Mouse (Mus musculus): ENCODE measurements around the gene Guk1.

Gene Guk1

GRCm38 (mm10) chr11:59202081-59202995 lies 10.3 kb upstream of the Guk1 start, which contains the start of gene Mrpl55:
Gene Mrpl55 (plus strand): TSS chr11:59202486.
- H3K4me1 ChIP-seq (replicated peaks; ENCODE audit: low read depth, low read length) = peaks cover 17% of the 10 kb centered on the region
- H3K9me3 ChIP-seq (ENCODE audit: low read length) = no peaks in the 10 kb centered on the region
- no peak for TF ChIP-seq NANOG (IDR thresholded peaks at IDR 0.05; ENCODE audit: borderline replicate concordance, low read length)
- no peak for TF ChIP-seq POU5F1 (IDR thresholded peaks at IDR 0.05; ENCODE audit: borderline replicate concordance, low read length)
- TF ChIP-seq CTCF (conservative IDR thresholded peaks at IDR 0.05; ENCODE audit: low read length) = no peak
- peaks cover 36% of the 10 kb centered on the region for H3K36me3 ChIP-seq (ENCODE audit: insufficient read depth, low read length)
- H3K4me3 ChIP-seq (replicated peaks; ENCODE audit: low read length) = peak within 1 kb of the TSS; percentile 89
- peaks cover 7% of the 10 kb centered on the region for H3K27me3 ChIP-seq (ENCODE audit: insufficient read depth, low read length)

GRCm38 (mm10) chr11:59201216-59202002 lies 9.4 kb upstream of the Guk1 start:
- H3K4me3 ChIP-seq (replicated peaks; ENCODE audit: low read length) = peak overlapping the region; percentile 89
- H3K4me1 ChIP-seq (replicated peaks; ENCODE audit: low read depth, low read length) = peaks cover 17% of the 10 kb centered on the region
- peaks cover 7% of the 10 kb centered on the region for H3K27me3 ChIP-seq (ENCODE audit: insufficient read depth, low read length)
- peaks cover 27% of the 10 kb centered on the region for H3K36me3 ChIP-seq (ENCODE audit: insufficient read depth, low read length)
- no peaks in the 10 kb centered on the region for H3K9me3 ChIP-seq (ENCODE audit: low read length)
- TF ChIP-seq POU5F1 (IDR thresholded peaks at IDR 0.05; ENCODE audit: borderline replicate concordance, low read length) (no peak), NANOG (IDR thresholded peaks at IDR 0.05; ENCODE audit: borderline replicate concordance, low read length) (no peak), CTCF (conservative IDR thresholded peaks at IDR 0.05; ENCODE audit: low read length) (no peak)

GRCm38 (mm10) chr11:59196230-59196629 lies 4.2 kb upstream of the Guk1 start:
- no peak for TF ChIP-seq NANOG (IDR thresholded peaks at IDR 0.05; ENCODE audit: borderline replicate concordance, low read length)
- peaks cover 14% of the 10 kb centered on the region for H3K4me1 ChIP-seq (replicated peaks; ENCODE audit: low read depth, low read length)
- no peak overlapping the region for H3K4me3 ChIP-seq (replicated peaks; ENCODE audit: low read length)
- H3K9me3 ChIP-seq (ENCODE audit: low read length) = no peaks in the 10 kb centered on the region
- no peaks in the 10 kb centered on the region for H3K36me3 ChIP-seq (ENCODE audit: insufficient read depth, low read length)
- H3K27me3 ChIP-seq (ENCODE audit: insufficient read depth, low read length) = peaks cover 13% of the 10 kb centered on the region

GRCm38 (mm10) chr11:59191231-59192058 lies 567 bp downstream of the Guk1 start:
- Histone ChIP-seq H3K9me3 (ENCODE audit: low read length) (no peaks in the 10 kb centered on the region), H3K4me1 (replicated peaks; ENCODE audit: low read depth, low read length) (peaks cover 51% of the 10 kb centered on the region), H3K27me3 (ENCODE audit: insufficient read depth, low read length) (peaks cover 9% of the 10 kb centered on the region), H3K4me3 (replicated peaks; ENCODE audit: low read length) (peak overlapping the region; percentile 90), H3K36me3 (ENCODE audit: insufficient read depth, low read length) (peaks cover 30% of the 10 kb centered on the region)
- TF ChIP-seq POU5F1 (IDR thresholded peaks at IDR 0.05; ENCODE audit: borderline replicate concordance, low read length) (no peak), NANOG (IDR thresholded peaks at IDR 0.05; ENCODE audit: borderline replicate concordance, low read length) (no peak), CTCF (conservative IDR thresholded peaks at IDR 0.05; ENCODE audit: low read length) (no peak)

GRCm38 (mm10) chr11:59187706-59188105 lies 4.3 kb downstream of the Guk1 start:
- no peaks in the 10 kb centered on the region for H3K27me3 ChIP-seq (ENCODE audit: insufficient read depth, low read length)
- TF ChIP-seq CTCF (conservative IDR thresholded peaks at IDR 0.05; ENCODE audit: low read length) (no peak), POU5F1 (IDR thresholded peaks at IDR 0.05; ENCODE audit: borderline replicate concordance, low read length) (no peak), NANOG (IDR thresholded peaks at IDR 0.05; ENCODE audit: borderline replicate concordance, low read length) (no peak)
- no peak overlapping the region for H3K4me3 ChIP-seq (replicated peaks; ENCODE audit: low read length)
- peaks cover 65% of the 10 kb centered on the region for H3K4me1 ChIP-seq (replicated peaks; ENCODE audit: low read depth, low read length)
- H3K9me3 ChIP-seq (ENCODE audit: low read length) = no peaks in the 10 kb centered on the region
- peaks cover 67% of the 10 kb centered on the region for H3K36me3 ChIP-seq (ENCODE audit: insufficient read depth, low read length)

GRCm38 (mm10) chr11:59185490-59185889 lies 6.5 kb downstream of the Guk1 start:
- H3K36me3 ChIP-seq (ENCODE audit: insufficient read depth, low read length) = peaks cover 79% of the 10 kb centered on the region
- TF ChIP-seq NANOG (IDR thresholded peaks at IDR 0.05; ENCODE audit: borderline replicate concordance, low read length) (no peak), POU5F1 (IDR thresholded peaks at IDR 0.05; ENCODE audit: borderline replicate concordance, low read length) (no peak), CTCF (conservative IDR thresholded peaks at IDR 0.05; ENCODE audit: low read length) (no peak)
- peaks cover 56% of the 10 kb centered on the region for H3K4me1 ChIP-seq (replicated peaks; ENCODE audit: low read depth, low read length)
- H3K27me3 ChIP-seq (ENCODE audit: insufficient read depth, low read length) = no peaks in the 10 kb centered on the region
- H3K4me3 ChIP-seq (replicated peaks; ENCODE audit: low read length) = no peak overlapping the region
- H3K9me3 ChIP-seq (ENCODE audit: low read length) = no peaks in the 10 kb centered on the region

GRCm38 (mm10) chr11:59183821-59184220 lies 8.2 kb downstream of the Guk1 start:
- H3K4me3 ChIP-seq (replicated peaks; ENCODE audit: low read length) = no peak overlapping the region
- no peaks in the 10 kb centered on the region for H3K9me3 ChIP-seq (ENCODE audit: low read length)
- H3K27me3 ChIP-seq (ENCODE audit: insufficient read depth, low read length) = peaks cover 9% of the 10 kb centered on the region
- peaks cover 42% of the 10 kb centered on the region for H3K4me1 ChIP-seq (replicated peaks; ENCODE audit: low read depth, low read length)
- peak; percentile 34 for TF ChIP-seq CTCF (conservative IDR thresholded peaks at IDR 0.05; ENCODE audit: low read length)
- TF ChIP-seq POU5F1 (IDR thresholded peaks at IDR 0.05; ENCODE audit: borderline replicate concordance, low read length) = no peak
- peaks cover 71% of the 10 kb centered on the region for H3K36me3 ChIP-seq (ENCODE audit: insufficient read depth, low read length)

All from E14TG2a.4 (cell line).